Mouse (Mus musculus): Measurements from ENCODE around the gene Fank1. TPM values are rescaled to one million over a fixed set of nuclear protein-coding genes. Genes with fewer than 3 reads are reported as not detected.

Gene Fank1
- not detected for total RNA-seq (2021)
- long read RNA-seq, experiment 1 = 0 reads
- long read RNA-seq, experiment 2 = 0 reads

GRCm38 (mm10) chr7:133776626-133776996, at the start of gene Fank1:
Gene Fank1 (plus strand): TSS chr7:133776861.
- peak; percentile 90 to 92 for DNase-seq

GRCm38 (mm10) chr7:133727027-133727426, 49.6 kb upstream of the Fank1 start:
- peak in 1 of 2 experiments; percentile 40 for DNase-seq

GRCm38 (mm10) chr7:133729351-133729750, 47.3 kb upstream of the Fank1 start:
- no peak for DNase-seq

GRCm38 (mm10) chr7:133730324-133731191, 46.1 kb upstream of the Fank1 start:
- DNase-seq = peak in 1 of 2 experiments; percentile 64

GRCm38 (mm10) chr7:133731971-133732645, 44.6 kb upstream of the Fank1 start:
- peak; percentile 43 to 44 for DNase-seq

GRCm38 (mm10) chr7:133740558-133740957, 36.1 kb upstream of the Fank1 start:
- no peak for DNase-seq

- DNase-seq = no peak
Observed at GRCm38 (mm10) chr7:133742530-133743325, 33.9 kb upstream of the Fank1 start.

GRCm38 (mm10) chr7:133743611-133744010, 33.0 kb upstream of the Fank1 start:
- DNase-seq = no peak

GRCm38 (mm10) chr7:133744209-133744608, 32.5 kb upstream of the Fank1 start:
- DNase-seq = no peak

- peak in 1 of 2 experiments; percentile 53 for DNase-seq
Observed at GRCm38 (mm10) chr7:133744701-133745100, 32.0 kb upstream of the Fank1 start.

GRCm38 (mm10) chr7:133747372-133747771, 29.3 kb upstream of the Fank1 start:
- peak; percentile 63 to 71 for DNase-seq

GRCm38 (mm10) chr7:133748753-133749152, 27.9 kb upstream of the Fank1 start:
- no peak for DNase-seq

GRCm38 (mm10) chr7:133750666-133751065, 26.0 kb upstream of the Fank1 start:
- DNase-seq = no peak

- DNase-seq = no peak
Observed at GRCm38 (mm10) chr7:133751163-133751562, 25.5 kb upstream of the Fank1 start.

GRCm38 (mm10) chr7:133757961-133758455, 18.7 kb upstream of the Fank1 start:
- DNase-seq = no peak

GRCm38 (mm10) chr7:133758716-133759115, 17.9 kb upstream of the Fank1 start:
- DNase-seq = no peak

GRCm38 (mm10) chr7:133759611-133760353, 16.9 kb upstream of the Fank1 start:
- DNase-seq = no peak

GRCm38 (mm10) chr7:133762696-133763095, 14.0 kb upstream of the Fank1 start:
- no peak for DNase-seq

GRCm38 (mm10) chr7:133764425-133764824, 12.2 kb upstream of the Fank1 start:
- DNase-seq = no peak

GRCm38 (mm10) chr7:133765240-133765848, 11.3 kb upstream of the Fank1 start:
- DNase-seq = no peak

- peak; percentile 83 to 89 for DNase-seq
Observed at GRCm38 (mm10) chr7:133765849-133766243, 10.8 kb upstream of the Fank1 start.
